Mouse (Mus musculus) brain, adult 2 months (tissue): Measurements from ENCODE around the gene Hist1h2bj.
A peak's percentile ranks its signal among the peaks of the same experiment; 100 is the strongest.
"Not testable (repeated sequence)": the region's sequence is repeated elsewhere in the genome, so short reads cannot be mapped to it uniquely, and the experiment has no call there.

Experiments used
- DNase-seq: peaks from one replicate; pipeline ENCODE4 v3.0.0; 2011; ENCODE audit warnings: low read depth, low spot score

The Hist1h2bj gene

DNA sequence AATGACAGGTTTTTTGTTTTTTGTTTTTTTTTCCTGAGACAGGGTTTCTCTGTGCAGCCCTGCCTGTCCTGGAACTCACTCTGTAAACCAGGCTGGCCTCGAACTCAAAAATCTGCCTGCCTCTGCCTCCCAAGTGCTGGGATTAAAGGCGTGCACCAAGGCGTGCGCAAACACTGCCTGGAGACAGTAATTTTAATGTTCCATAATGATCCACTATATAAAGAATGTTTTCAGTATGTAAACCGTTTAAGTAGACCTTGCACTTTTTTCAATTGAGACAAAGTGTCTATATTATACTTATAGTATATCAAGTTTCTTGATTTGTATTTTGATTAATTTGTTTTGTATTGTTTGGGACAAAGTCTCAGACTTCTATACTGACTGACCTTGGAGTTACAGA, 3.6 kb upstream of the Hist1h2bj start:
- no peak for DNase-seq

DNA sequence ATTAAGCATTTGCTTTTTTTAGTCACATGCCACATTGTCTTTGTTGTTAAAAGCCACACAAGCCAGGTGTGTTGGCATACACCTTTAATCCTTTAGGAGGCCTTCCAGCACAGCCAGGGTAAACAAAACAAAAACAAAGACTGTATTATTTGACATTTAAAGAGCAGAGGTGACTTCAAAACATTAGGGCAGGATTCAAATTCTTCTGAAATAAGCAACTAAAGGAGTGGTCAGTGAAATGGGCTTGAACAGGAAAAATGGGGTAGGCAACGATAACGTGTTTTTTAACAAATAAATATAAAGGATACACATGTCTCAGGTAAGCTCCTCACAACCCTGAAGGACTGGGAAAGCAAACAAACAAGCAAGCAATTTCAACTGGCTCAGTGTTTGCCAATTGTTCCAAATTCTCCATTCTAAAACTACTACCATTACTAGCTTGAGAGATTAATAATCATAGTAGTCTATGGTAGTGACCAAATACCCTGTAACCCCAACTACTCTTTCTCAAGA, 3.0 kb upstream of the Hist1h2bj start:
- DNase-seq, result no peak

DNA sequence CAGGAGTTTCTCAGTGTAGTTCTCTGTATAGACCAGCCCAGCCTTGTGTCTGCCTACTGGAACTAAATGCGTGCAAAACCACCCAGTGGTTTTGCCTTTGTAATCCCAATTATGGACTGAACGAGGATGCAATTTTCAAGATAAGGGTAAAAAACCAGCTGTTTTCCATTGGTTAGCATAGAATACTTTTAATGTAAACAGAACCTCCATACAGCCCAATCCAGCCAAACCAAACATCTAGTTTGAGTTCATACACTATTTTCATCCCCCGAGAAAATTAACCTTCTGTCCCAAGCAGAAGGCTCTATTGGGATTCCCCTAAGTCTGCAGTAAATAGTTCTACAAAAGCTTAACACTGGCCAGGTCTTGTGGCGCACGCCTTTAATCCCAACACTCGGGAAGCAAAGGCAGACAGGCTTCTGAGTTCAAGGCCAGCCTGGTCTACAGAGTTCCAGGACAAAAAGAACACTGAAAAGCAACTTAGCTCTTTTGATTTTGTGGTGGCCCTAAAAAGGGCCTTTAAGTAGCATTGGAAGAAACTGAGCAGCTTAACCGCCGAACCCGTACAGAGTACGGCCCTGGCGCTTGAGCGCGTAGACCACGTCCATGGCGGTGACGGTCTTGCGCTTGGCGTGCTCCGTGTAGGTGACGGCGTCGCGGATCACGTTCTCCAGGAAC, 2.4 kb upstream of the Hist1h2bj start:
- DNase-seq, result no peak

DNA sequence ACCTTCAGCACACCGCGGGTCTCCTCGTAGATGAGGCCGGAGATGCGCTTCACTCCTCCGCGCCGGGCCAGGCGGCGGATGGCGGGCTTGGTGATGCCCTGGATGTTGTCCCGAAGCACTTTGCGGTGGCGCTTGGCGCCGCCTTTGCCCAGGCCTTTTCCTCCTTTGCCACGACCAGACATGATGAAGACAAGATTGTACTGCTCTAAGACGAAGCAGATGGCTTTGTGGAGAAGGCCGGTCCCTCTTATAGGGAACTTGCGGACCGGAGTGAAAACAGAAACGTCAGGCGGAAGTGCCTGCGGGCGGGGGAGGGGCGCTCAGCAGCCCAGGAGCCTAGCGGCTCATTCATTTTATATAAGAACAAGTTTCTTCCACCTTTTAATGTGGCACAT, 1.9 kb upstream of the Hist1h2bj start, which contains the start of gene Hist1h4i:
Gene Hist1h4i, minus strand, starts transcription at position 221 of the 395 bp plus-strand sequence.
- DNase-seq, result peak; percentile 98

DNA sequence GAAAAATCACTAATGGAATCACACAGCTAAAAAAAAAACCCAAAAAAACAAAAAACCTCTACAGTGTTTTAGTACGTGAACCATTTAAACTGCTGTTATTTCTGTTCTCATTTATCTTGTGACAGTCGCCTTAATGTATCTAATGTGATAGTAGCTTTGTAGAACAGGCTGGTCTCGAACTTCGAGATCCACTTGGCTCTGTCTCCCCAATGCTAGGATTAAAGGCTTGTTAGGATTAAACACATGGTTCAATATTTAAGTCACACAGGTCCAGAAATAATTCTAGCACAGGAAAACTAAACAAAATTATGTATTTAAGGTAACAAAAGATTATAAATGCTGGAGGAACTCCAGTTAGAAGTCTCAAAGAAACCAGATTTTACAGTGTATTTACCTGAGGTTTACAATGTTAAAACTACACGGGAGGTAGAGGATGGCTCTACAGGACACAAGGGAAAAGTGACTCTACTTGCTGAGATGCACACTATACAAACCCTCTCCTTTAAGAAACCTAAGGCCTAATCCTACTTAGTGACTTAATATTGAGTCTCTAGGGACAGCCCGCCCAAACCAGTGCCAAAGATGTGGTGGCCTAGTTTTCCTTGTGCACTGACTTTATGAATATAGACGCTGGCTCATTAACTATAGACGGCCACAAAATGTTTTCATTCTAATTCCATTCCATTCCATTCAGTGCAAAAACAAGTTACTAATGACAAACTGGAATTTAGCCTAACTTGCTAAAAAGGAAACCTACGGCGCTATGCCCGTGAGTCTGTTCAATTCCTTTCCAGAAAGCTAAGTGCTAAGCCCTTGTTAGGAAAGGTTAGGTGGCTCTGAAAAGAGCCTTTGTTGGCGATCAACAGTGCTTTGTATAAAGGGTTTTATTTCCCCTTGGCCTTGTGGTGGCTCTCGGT, 1.1 kb upstream of the Hist1h2bj start:
- DNase-seq, result no peak

DNA sequence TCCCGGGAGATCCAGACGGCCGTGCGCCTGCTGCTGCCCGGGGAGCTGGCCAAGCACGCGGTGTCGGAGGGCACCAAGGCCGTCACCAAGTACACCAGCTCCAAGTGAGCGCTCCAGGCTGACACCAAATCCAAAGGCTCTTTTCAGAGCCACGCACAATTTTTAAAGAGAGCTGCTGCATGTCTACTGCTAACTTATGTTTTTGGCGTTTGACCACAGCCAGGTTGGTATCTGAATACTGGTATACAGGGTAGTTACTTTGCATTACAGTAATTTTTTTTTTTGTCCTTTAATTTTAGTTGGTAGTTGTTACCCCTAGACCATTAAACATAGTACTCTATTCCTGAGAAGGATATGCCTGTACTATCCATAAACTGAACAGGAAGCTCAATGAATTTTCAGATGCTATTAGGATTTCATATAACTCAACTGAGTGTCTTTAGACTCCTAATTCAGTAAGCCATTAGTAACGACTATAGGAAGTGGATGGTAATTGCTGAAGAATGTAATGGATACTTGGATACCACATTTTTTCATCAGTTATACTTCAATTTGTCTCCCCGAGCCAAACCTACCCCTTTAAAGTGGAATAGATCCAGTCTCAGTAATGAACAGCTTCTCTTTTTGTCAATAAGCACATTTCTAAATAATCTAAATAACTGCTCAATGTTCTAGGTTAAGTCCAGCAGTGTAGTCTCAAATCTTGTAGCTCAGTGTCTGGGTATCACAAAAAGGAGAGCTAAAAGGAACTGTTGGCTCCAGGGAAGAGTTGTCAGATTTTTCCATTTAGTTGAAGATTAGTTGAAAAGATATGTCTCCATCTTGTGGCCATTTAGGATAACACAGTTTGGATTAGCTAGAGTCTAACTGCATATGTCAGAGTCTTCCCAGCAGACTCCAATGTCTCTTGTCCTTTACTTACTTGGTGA, 753 bp downstream of the Hist1h2bj start:
- DNase-seq, result peak; percentile 87

DNA sequence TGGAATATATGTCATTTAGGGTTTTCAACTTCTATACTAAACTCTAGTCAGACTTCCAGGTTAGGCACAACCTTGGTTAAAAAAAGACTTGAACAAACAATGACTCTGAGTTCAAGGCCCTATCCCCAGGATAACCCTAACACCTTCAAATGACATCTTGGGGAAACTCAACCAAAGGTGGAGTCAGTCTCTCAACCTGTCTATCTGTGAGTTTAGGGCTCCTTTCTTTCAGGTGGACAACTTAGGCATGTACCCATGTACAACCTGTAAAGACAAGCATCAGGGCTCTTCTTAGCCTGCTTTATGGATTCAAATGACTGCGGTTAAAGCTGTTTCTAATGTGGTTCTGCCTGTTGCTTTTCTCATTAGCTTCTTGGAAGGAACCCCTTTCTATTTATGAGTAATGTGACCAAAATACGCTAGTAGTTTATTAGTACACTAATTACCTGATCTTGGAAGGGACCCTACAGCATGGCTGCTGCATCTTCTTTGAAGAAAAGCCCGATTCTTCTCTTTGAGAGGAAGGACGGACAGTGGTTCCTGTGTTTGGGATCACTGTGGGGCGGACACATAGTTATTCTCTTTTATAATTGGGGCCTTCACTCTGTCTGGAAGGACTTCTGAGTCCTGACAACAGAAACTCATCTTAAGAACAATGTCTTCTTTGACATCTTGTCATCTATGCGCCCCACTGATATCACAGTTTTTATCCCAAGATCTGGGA, 1.6 kb downstream of the Hist1h2bj start:
- no peak for DNase-seq

DNA sequence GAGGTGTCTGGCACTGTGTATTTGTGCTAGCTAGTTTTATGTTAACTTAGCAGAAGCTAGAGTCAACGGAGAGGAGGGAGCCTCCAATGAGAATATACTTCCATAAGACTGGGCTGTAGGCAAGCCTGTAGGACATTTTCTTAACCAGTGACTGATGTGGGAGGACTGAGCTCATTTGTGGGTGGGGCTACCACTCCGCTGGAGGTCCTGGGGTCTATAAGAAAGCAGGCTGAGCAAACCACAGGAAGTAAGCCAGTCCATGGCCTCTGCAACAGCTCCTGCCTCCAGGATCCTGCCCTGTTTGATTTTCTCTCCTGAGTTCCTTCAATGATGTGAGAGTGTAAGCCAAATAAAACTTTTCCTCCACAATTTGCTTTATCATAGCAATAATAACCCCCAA, 2.3 kb downstream of the Hist1h2bj start:
- no peak for DNase-seq

DNA sequence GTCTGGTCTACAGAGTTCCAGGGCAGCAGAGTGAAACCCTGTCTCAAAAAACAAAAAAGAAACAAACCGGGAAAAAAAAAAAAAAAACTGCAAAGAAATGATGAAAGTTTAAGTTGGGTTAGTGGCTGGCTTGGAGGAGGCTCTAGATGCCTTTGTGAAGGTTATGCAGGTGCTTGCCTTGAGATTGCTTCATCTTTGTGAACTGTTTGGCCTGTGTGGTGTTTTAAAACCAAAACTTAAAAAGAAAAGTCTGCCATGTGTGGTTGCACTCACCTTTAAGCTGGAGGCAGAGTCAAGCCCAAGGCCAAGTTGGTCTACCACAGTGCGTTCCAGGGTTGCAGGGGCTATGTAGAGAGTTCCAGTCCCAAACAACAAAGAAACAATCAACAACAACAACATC, 6.0 kb downstream of the Hist1h2bj start:
- DNase-seq, result no peak

DNA sequence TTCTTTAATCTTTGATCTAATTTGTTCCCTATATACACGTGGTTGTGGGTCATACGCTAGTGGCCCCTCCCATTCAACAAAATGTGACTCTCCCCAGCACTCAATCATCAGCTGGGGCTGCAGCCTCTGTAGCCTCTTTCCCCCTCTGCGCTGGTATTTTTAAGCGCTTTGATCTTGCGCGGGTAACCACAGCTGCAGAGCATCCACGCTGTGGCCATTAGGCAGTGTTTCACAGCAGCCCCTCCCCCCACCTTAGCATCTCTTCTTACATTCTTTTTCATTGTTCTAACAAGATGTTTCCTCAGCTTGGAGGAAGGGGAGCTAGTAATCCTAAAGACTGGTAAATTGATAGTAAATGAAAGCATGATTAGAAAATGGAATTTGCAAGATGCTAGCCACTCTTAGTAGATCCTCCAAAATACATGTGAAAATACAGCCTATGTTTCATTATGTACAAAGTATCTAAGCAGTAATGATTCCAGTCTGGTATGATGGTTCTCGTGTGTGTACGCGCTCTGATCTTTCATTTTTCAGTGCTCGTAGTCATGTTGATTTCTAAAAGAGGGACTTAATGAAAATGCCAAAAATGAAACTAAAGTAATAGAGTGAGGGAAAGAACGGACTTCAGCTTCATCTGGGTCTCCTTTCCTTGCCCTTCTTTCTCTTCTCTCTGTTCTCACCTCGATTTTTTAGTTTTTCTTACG, 6.9 kb downstream of the Hist1h2bj start:
- peak; percentile 47 for DNase-seq

DNA sequence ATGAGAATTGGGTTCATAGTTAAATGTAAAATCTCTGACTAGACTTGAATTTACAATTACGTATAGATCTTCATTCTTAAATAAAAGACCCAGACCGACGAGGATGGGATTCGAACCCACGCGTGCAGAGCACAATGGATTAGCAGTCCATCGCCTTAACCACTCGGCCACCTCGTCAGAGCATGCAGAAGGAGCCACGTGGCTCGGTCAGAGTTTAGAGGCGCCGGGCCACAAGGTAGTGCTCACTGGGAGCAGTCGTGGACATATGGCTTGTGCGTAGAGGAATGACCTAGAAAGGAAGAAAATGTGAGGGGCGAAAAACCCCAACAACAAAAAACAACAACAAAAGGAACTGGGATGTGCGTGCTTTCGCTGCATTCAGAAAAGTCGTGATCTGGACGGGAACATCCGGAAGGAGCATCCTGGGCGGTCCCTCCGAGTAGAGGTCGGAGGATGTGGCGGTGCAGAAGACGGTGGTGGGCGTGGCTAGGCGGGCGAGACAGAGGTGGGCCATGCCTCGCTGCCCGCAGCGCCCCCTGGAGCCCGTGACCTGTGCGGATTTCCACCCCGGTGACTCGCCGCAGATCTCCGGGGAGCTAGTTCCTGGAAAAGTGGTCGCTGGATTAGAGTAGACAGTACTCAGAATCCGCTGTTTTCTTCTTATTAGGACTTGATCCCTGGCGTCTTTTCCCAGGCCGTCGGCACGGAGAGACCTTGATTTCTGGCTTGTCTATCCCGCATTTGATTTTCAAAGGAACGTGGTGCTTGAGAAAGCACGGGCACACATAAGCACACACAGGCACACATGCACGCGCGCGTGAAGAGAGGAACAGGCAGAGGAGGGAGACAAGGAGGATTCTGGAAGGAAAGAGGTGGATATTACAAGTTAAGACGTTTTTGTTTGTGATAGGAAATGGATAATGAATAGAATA, 7.8 kb downstream of the Hist1h2bj start:
- DNase-seq, result peak; percentile 92

DNA sequence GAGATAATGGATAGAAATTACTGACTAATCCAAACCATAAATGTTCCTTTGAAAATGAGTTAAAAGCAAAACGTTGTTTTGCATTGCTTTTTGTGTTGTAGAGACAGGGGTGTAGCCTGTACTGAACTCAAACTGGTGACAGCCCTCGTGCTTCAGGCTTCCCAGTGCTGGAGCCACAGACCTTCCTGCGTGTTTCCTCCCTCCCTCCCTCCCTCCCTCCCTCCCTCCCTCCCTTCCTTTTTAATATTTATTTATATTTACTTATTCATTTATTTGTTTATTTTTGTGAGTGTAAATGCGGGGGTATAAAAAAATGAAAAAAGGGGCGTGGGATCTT, 8.5 kb downstream of the Hist1h2bj start:
- DNase-seq, result no peak

DNA sequence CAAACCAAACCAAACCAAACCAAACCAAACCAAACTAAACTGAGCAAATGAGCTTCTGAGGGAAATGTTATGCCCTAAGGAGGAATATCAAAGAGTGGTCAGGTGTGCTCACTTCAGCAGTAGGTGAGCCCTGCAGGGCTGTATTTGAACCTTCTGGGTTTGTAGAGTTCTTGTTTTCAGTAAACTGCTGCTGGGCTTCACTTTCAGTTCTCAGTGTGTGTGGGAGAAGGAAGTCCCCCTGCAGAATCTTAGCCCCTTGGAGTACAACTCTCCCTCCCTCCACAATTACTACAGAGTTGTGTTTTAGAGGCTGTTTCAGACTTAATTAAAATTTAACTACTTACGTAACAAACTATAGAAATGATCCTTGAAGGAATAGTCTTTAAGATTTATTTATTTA, 10.7 kb downstream of the Hist1h2bj start:
- no peak for DNase-seq

DNA sequence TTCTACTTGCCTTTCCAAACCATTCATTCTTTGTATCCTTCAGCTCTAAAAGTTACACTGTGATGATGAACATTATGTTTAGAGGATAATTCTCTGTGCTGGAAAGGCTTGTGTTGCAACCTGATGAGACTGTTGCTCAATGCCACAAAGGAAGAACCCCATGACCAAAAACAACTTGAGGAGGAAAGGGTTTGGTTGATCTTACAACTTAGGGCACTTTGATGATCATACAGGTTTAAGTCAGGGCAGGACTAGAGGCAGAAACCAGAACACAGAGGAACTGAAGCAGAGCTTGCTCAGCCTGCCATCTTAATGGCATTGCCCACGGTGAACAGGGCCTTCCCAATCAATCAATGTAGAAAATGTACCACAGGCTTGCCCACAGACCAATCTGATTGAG, 18.4 kb downstream of the Hist1h2bj start:
- DNase-seq, result no peak

DNA sequence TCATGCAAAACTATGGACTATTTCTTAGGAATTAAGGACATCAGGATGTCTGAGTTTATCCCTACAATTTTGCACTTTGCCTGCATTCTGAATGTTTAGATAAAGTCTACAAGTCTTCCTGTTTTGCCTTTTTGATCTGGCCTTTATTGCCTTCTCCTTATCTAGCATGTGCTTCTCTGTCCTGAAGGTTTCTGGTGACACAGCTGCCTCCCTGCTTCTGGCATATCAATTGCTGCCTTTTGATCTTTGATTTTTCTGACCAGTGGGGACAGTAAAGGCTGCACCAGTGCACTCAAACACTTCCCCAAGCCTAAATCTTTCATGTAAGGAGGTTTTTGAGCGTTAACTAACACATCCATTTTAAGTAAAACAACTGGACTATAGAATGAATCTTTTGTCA, 20.5 kb downstream of the Hist1h2bj start:
- DNase-seq, result no peak

DNA sequence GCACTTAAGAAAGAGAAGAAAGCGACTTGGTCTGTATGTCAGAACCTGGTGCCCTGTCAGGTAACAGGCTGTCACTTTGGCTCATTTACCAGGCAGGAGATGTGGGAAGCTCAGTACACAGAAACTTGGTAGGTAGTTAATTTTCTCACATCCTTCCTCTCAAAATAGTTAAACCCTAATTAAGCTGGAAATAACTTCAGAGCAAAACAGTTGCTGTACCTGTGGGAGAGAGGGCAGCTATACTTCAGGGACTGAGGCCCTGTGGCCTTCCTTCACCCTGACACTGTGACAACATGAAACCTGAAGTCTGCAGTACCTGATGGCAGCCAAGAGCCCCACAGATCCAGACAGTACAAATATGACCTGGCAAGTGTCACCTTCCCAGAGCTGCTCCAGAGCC, 41.1 kb downstream of the Hist1h2bj start, which contains the start of gene Vmn1r188:
Gene Vmn1r188, plus strand, starts transcription at position 301 of the 400 bp plus-strand sequence.
- DNase-seq, result not testable (repeated sequence)
